Mouse (Mus musculus): Measurements from ENCODE around the gene Izumo2. TPM values are rescaled to one million over a fixed set of nuclear protein-coding genes. Genes with fewer than 3 reads are reported as not detected.

Gene Izumo2
- polyA plus RNA-seq, 1 experiment from 2014 or later: not detected

DNA sequence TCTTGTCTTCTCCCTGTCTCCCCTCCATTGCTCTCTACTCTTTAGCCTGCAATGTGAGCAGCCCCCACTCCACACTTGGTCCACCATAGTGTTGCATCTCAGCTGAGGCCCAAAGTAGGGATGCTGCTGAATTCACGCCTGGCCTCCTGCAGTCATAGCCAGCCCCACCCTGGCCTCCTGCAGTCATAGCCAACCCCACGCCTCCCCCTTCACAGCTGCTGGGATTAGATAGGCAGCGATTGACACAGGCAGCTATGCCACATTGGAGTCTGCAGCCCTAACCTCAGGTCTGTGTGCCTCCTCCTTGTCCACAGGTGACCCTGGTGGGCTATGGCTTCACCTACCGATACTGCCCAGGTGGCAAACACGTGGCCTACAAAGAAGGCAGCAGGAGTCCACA, 59.6 kb downstream of the Izumo2 start:
- Histone ChIP-seq H3K27me3 (no peaks in the 10 kb centered on the region), H3K36me3 (peaks cover 93% of the 10 kb centered on the region), H3K4me2 (replicated peaks) (no peak overlapping the region), H3K4me1 (no peaks in the 10 kb centered on the region), H3K9me3 (replicated peaks) (no peaks in the 10 kb centered on the region), H3K27ac (replicated peaks) (no peak overlapping the region), H3K4me3 (replicated peaks) (no peak overlapping the region), H3K9ac (no peak overlapping the region)
- 78% methylated on average over 5 of the region's 5 CpGs for WGBS
- no peak for ATAC-seq (ENCODE audit: insufficient number of reproducible peaks, low FRiP score, low TSS enrichment, low read depth)

Other genes with a start within 250 kb of the Izumo2 start
- 0.20 and 0.81 TPM in 2 replicates for gene Aspdh, start 243.4 kb upstream of the Izumo2 start, polyA plus RNA-seq (2015; fragmentation: Nextera tagmentation; extraction: Ambion mirVana)
- gene Josd2, start 240.8 kb upstream of the Izumo2 start, polyA plus RNA-seq (2015; fragmentation: Nextera tagmentation; extraction: Ambion mirVana): 121 and 124 TPM in 2 replicates
- 140 and 149 TPM in 2 replicates for gene Emc10, start 212.2 kb upstream of the Izumo2 start, polyA plus RNA-seq (2015; fragmentation: Nextera tagmentation; extraction: Ambion mirVana)
- gene Fam71e1, start 212.2 kb upstream of the Izumo2 start, polyA plus RNA-seq (2015; fragmentation: Nextera tagmentation; extraction: Ambion mirVana): 12.0 and 14.7 TPM in 2 replicates
- gene Mybpc2, start 184.1 kb upstream of the Izumo2 start, polyA plus RNA-seq (2015; fragmentation: Nextera tagmentation; extraction: Ambion mirVana): 0.18 and 0.81 TPM in 2 replicates
- gene Spib, start 176.7 kb upstream of the Izumo2 start, polyA plus RNA-seq (2015; fragmentation: Nextera tagmentation; extraction: Ambion mirVana): 1.2 and 1.4 TPM in 2 replicates
- 77.9 and 86.2 TPM in 2 replicates for gene Pold1, start 159.9 kb upstream of the Izumo2 start, polyA plus RNA-seq (2015; fragmentation: Nextera tagmentation; extraction: Ambion mirVana)
- 76.9 and 83.4 TPM in 2 replicates for gene Nr1h2, start 154.8 kb upstream of the Izumo2 start, polyA plus RNA-seq (2015; fragmentation: Nextera tagmentation; extraction: Ambion mirVana)
- gene Napsa, start 136.4 kb upstream of the Izumo2 start, polyA plus RNA-seq (2015; fragmentation: Nextera tagmentation; extraction: Ambion mirVana): 2.8 and 2.9 TPM in 2 replicates
- 0.46 and 0.84 TPM in 2 replicates for gene Kcnc3, start 118.1 kb upstream of the Izumo2 start, polyA plus RNA-seq (2015; fragmentation: Nextera tagmentation; extraction: Ambion mirVana)
- 20.0 and 23.0 TPM in 2 replicates for gene Myh14, start 37.9 kb upstream of the Izumo2 start, polyA plus RNA-seq (2015; fragmentation: Nextera tagmentation; extraction: Ambion mirVana)
- gene Vrk3, start 39.7 kb downstream of the Izumo2 start, polyA plus RNA-seq (2015; fragmentation: Nextera tagmentation; extraction: Ambion mirVana): 32.9 and 35.2 TPM in 2 replicates
- gene Zfp473, start 42.3 kb downstream of the Izumo2 start, polyA plus RNA-seq (2015; fragmentation: Nextera tagmentation; extraction: Ambion mirVana): 1.4 and 1.8 TPM in 2 replicates
- gene Nup62, start 107.3 kb downstream of the Izumo2 start, polyA plus RNA-seq (2015; fragmentation: Nextera tagmentation; extraction: Ambion mirVana): 83.9 and 84.0 TPM in 2 replicates
- gene Il4i1, start 107.6 kb downstream of the Izumo2 start, polyA plus RNA-seq (2015; fragmentation: Nextera tagmentation; extraction: Ambion mirVana): 0.88 and 1.6 TPM in 2 replicates
- 12.4 and 14.7 TPM in 2 replicates for gene Atf5, start 107.9 kb downstream of the Izumo2 start, polyA plus RNA-seq (2015; fragmentation: Nextera tagmentation; extraction: Ambion mirVana)
- gene Akt1s1, start 140.2 kb downstream of the Izumo2 start, polyA plus RNA-seq (2015; fragmentation: Nextera tagmentation; extraction: Ambion mirVana): 124 and 127 TPM in 2 replicates
- 86.6 and 89.3 TPM in 2 replicates for gene Tbc1d17, start 140.3 kb downstream of the Izumo2 start, polyA plus RNA-seq (2015; fragmentation: Nextera tagmentation; extraction: Ambion mirVana)
- 30.4 and 37.3 TPM in 2 replicates for gene Pnkp, start 148.4 kb downstream of the Izumo2 start, polyA plus RNA-seq (2015; fragmentation: Nextera tagmentation; extraction: Ambion mirVana)
- gene Ptov1, start 161.0 kb downstream of the Izumo2 start, polyA plus RNA-seq (2015; fragmentation: Nextera tagmentation; extraction: Ambion mirVana): 428 and 442 TPM in 2 replicates
- 110 and 122 TPM in 2 replicates for gene Med25, start 184.0 kb downstream of the Izumo2 start, polyA plus RNA-seq (2015; fragmentation: Nextera tagmentation; extraction: Ambion mirVana)
- 29.4 and 30.1 TPM in 2 replicates for gene Fuz, start 187.3 kb downstream of the Izumo2 start, polyA plus RNA-seq (2015; fragmentation: Nextera tagmentation; extraction: Ambion mirVana)
- 73.0 and 76.2 TPM in 2 replicates for gene Ap2a1, start 220.8 kb downstream of the Izumo2 start, polyA plus RNA-seq (2015; fragmentation: Nextera tagmentation; extraction: Ambion mirVana)
- 0.23 TPM in 1 of 2 replicates, not detected in the other for gene Tsks, start 234.5 kb downstream of the Izumo2 start, polyA plus RNA-seq (2015; fragmentation: Nextera tagmentation; extraction: Ambion mirVana)